Mouse (Mus musculus) brain, embryonic 14.5 days (tissue): ENCODE data around the gene Lgi1.

Experiments
- CTCF ChIP-seq: fragments of 200-500 bp; IDR thresholded peaks from 2 replicates; pipeline ENCODE4 v1.5.1; 2012; ENCODE audit warnings: inconsistent platforms, mild to moderate bottlenecking, moderate library complexity, borderline replicate concordance; ENCODE audit not compliant: insufficient read depth, insufficient read length; ENCODE audit errors: extremely low read depth
- POLR2A ChIP-seq: fragments of 200-500 bp; IDR thresholded peaks from 2 replicates; pipeline ENCODE4 v1.6.1; 2012; ENCODE audit warnings: mild to moderate bottlenecking, inconsistent platforms, borderline replicate concordance; ENCODE audit not compliant: poor library complexity, insufficient read depth, insufficient read length, severe bottlenecking; ENCODE audit errors: extremely low read depth

GRCm38 (mm10) chr19:38329257-38329656, 64.9 kb downstream of the Lgi1 start:
- TF ChIP-seq CTCF (no peak), POLR2A (no peak)
